Mouse (Mus musculus): ENCODE results near the gene Fam20b. TPM values are rescaled to one million over a fixed set of nuclear protein-coding genes. Genes with fewer than 3 reads are reported as not detected.

The Fam20b gene
- 28.2 and 34.3 TPM in 2 replicates for polyA plus RNA-seq (2014; fragmentation: Nextera tagmentation; extraction: Ambion mirVana)

DNA sequence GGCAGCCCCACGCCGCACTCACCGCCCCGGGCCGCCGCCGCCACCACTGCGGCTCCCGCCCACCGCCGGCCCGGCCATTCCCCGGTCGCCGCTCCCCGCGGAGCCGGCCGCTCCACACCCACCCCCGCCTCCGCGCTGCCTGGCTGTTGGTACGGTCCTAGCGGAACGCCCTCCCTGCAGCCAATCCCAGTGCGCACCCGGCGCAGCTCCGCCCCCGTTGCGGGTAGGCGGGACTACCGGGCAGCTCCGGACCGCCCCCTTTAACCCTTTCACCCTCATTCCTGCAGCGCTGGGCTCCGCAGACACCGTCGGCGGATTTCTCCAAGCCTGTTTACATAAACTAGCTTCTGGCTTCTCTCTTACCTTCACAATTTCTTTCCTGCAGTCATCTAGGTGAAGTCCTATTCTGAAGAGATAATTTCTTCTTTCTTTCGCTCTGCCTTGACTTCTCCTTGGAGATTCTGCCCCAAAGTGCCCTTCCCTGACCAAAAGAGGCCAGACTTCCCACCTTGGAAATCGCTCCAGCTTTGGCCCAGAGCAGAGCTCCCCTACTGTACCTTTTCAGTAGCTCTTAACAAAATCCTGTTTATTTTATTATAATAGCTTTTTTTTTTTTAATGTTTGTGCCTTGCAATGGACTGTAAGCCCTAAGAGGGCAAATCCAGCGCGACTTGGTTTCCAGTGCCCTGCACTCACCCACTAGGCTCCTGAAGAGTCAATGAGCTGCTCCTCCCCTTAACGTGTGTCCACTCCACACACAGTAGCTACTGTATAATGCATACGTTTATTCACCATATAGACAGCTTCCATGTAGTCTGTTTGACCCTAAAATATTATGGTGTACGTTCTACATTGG is at the start of gene Fam20b:
Fam20b (minus strand) TSS at position 137 of the 856 bp plus-strand sequence.
- Histone ChIP-seq H3K9ac (replicated peaks; ENCODE audit: low read length) (peak within 1 kb of the TSS; percentile 86), H3K27me3 (ENCODE audit: control insufficient read depth, insufficient read depth, low read length) (no peaks in the 10 kb centered on the region), H3K27ac (replicated peaks; ENCODE audit: low read depth, low read length) (peak within 1 kb of the TSS; percentile 94), H3K4me1 (ENCODE audit: control insufficient read depth, insufficient read depth, low read length) (peaks cover 5% of the 10 kb centered on the region; the same call in 1 of the 2 replicates), H3K4me3 (replicated peaks; ENCODE audit: low read depth, low read length) (peak within 1 kb of the TSS; percentile 88), H3K9me3 (ENCODE audit: control insufficient read depth, low read length) (no peaks in the 10 kb centered on the region), H3K4me2 (ENCODE audit: low read length) (peak within 1 kb of the TSS; percentile 70), H3K36me3 (ENCODE audit: control insufficient read depth, insufficient read depth, low read length) (no peaks in the 10 kb centered on the region)
- ATAC-seq (ENCODE audit: low FRiP score, low TSS enrichment), result peak; percentile 98
- WGBS, result under 1% methylated on average over 46 of the region's 47 CpGs
- peak; percentile 97 for DNase-seq

DNA sequence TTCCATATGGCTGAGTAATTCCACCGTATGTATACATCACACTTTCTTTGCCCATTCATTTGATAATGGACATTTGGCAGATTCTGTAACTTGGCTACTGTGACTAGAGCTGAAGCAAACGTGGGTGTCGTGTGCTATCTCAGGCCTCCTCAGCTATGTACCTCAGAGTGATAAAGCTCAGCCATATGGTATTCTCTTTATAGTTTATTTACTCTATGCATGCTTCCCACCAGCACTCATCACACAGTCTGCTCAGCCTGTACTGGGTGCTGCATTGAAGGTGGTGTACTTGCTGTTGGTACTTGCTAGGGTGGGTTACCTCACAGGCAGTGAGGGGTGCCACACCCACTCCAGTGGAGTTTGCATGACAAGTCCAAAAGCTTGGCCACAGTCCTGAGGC is 46.4 kb upstream of the Fam20b start:
- DNase-seq (no peak), ATAC-seq (ENCODE audit: low FRiP score, low TSS enrichment) (no peak)
- Histone ChIP-seq H3K36me3 (ENCODE audit: control insufficient read depth, insufficient read depth, low read length) (no peaks in the 10 kb centered on the region), H3K27me3 (ENCODE audit: control insufficient read depth, insufficient read depth, low read length) (no peaks in the 10 kb centered on the region), H3K9me3 (ENCODE audit: control insufficient read depth, low read length) (peaks cover 6% of the 10 kb centered on the region; the same call in 1 of the 2 replicates), H3K4me3 (replicated peaks; ENCODE audit: low read depth, low read length) (no peak overlapping the region), H3K27ac (replicated peaks; ENCODE audit: low read depth, low read length) (no peak overlapping the region), H3K4me2 (ENCODE audit: low read length) (no peak overlapping the region), H3K4me1 (ENCODE audit: control insufficient read depth, insufficient read depth, low read length) (no peaks in the 10 kb centered on the region), H3K9ac (replicated peaks; ENCODE audit: low read length) (no peak overlapping the region)
- 93% methylated on average over 3 of the region's 3 CpGs for WGBS

DNA sequence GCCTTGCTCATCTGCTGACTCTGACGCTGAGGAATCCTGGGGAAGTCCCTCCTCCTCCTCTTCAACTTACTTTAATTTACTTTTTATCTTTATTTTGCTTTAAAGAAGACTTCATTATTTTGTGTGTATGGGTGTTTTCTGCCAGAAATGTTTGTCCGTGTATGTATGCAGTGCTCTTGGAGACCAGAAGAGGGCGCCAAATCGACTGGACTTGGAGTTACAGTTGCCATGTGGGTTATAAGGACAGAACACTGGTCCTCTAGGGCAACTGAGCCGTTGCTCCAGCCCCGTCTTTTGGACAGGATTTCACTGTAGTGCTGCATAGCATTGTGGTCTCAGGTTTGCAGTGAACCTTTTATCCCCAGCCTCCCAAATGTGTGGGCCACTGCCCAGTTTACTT is 45.7 kb upstream of the Fam20b start:
- 73% methylated on average over 6 of the region's 6 CpGs for WGBS
- Histone ChIP-seq H3K27me3 (ENCODE audit: control insufficient read depth, insufficient read depth, low read length) (no peaks in the 10 kb centered on the region), H3K27ac (replicated peaks; ENCODE audit: low read depth, low read length) (no peak overlapping the region), H3K9me3 (ENCODE audit: control insufficient read depth, low read length) (peaks cover 6% of the 10 kb centered on the region; the same call in 1 of the 2 replicates), H3K36me3 (ENCODE audit: control insufficient read depth, insufficient read depth, low read length) (no peaks in the 10 kb centered on the region), H3K9ac (replicated peaks; ENCODE audit: low read length) (no peak overlapping the region), H3K4me2 (ENCODE audit: low read length) (no peak overlapping the region), H3K4me1 (ENCODE audit: control insufficient read depth, insufficient read depth, low read length) (no peaks in the 10 kb centered on the region), H3K4me3 (replicated peaks; ENCODE audit: low read depth, low read length) (no peak overlapping the region)
- ATAC-seq (ENCODE audit: low FRiP score, low TSS enrichment) (no peak), DNase-seq (no peak)

DNA sequence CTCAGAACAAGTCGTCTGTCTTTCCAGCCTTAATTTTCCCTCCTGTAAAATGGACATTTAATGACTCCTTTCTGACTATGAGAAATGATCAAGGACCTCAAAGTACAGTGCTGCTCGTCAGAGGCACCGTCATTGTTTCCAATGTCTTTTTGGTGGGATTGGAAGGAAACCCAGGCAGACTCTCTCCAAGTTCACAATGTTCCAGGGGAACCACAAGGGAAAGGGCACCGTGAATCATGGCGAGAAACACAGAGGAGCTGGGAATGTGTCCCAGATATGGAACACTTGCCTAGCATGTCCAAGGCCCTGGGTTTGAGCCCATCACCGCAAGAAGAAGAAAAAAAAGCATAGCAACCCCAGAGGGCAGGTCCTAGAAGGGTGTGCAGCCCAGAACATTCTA is 44.4 kb upstream of the Fam20b start:
- H3K9ac ChIP-seq (replicated peaks; ENCODE audit: low read length), result no peak overlapping the region
- ATAC-seq (ENCODE audit: low FRiP score, low TSS enrichment), result no peak
- H3K4me3 ChIP-seq (replicated peaks; ENCODE audit: low read depth, low read length), result no peak overlapping the region
- no peak overlapping the region for H3K27ac ChIP-seq (replicated peaks; ENCODE audit: low read depth, low read length)
- peaks cover 6% of the 10 kb centered on the region; the same call in 1 of the 2 replicates for H3K9me3 ChIP-seq (ENCODE audit: control insufficient read depth, low read length)
- H3K27me3 ChIP-seq (ENCODE audit: control insufficient read depth, insufficient read depth, low read length), result no peaks in the 10 kb centered on the region
- H3K4me1 ChIP-seq (ENCODE audit: control insufficient read depth, insufficient read depth, low read length), result peaks cover 5% of the 10 kb centered on the region; the same call in 1 of the 2 replicates
- H3K4me2 ChIP-seq (ENCODE audit: low read length), result no peak overlapping the region
- DNase-seq, result no peak
- no peaks in the 10 kb centered on the region for H3K36me3 ChIP-seq (ENCODE audit: control insufficient read depth, insufficient read depth, low read length)
- whole genome bisulfite sequencing, result 94% methylated on average over 6 of the region's 6 CpGs

DNA sequence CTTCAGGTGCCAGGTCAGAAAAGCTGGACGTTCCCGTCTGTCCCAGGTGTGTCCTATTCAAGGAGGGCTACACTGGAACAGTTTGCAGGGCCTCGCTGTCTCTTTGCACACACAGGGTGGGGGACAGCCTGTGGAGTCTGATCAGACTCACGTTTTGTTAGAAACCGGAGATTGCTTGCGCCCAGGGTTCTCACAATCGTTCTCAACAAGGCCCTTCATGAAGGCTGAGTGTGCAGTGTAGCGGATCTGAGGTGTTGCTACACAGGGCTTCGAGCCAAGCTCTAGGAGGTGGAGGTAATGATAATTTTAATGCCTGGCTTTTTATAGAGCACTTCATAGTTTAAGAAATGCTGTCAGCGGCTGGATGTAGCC is 42.5 kb upstream of the Fam20b start:
- Histone ChIP-seq H3K27ac (replicated peaks; ENCODE audit: low read depth, low read length) (no peak overlapping the region), H3K9me3 (ENCODE audit: control insufficient read depth, low read length) (peaks cover under 1% of the 10 kb centered on the region; the same call in 1 of the 2 replicates)
- 75% methylated on average over 10 of the region's 10 CpGs for WGBS

DNA sequence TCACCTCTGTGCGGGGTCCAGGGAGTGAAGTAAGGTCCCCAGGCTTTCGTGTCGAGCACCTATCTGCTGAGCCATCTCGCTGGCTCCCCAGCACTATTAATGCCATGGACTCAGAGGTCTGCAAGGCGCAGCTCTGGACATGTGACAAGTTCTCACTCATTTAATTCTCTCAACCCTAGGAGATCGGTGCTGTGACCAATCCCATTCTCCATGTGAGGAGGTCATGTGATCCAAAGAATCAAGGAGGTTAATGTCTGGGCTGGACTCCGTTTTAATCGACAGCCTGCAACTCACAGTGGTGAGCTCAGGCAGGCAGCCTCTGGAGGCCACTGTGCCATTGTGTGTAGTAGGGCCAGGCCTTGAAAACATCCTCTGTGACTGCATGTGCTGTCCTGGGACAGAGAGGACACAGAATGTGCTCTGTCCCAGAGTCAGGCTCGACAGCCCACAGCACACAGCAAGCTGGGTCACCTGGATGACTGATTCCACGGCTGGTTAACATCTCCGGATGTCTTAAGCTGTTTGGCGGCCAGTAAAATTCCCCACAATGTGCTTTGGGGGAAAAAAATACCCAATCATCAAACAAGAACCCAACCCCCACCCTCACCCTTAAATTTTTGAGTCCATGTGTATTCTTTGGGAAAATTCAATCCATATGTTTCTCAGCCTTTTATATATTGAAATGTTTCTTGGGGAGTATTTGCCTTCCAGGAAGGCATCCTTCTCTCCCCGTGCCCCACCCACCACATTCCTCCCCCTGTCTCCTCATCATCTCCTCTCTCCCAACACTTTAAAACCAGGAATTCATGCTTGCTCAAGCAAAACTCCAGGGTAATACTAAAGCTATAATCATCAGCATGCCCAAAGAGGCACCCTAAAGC is 41.9 kb upstream of the Fam20b start:
- no peak overlapping the region for H3K4me2 ChIP-seq (ENCODE audit: low read length)
- WGBS, result 53% methylated on average over 13 of the region's 13 CpGs
- DNase-seq, result no peak
- H3K9me3 ChIP-seq (ENCODE audit: control insufficient read depth, low read length), result no peaks in the 10 kb centered on the region
- H3K4me1 ChIP-seq (ENCODE audit: control insufficient read depth, insufficient read depth, low read length), result peaks cover 6% of the 10 kb centered on the region; the same call in 1 of the 2 replicates
- H3K4me3 ChIP-seq (replicated peaks; ENCODE audit: low read depth, low read length), result no peak overlapping the region
- H3K36me3 ChIP-seq (ENCODE audit: control insufficient read depth, insufficient read depth, low read length), result no peaks in the 10 kb centered on the region
- no peak; the same call in 1 of the 2 replicates for ATAC-seq (ENCODE audit: low FRiP score, low TSS enrichment)
- no peak overlapping the region for H3K27ac ChIP-seq (replicated peaks; ENCODE audit: low read depth, low read length)
- no peak overlapping the region for H3K9ac ChIP-seq (replicated peaks; ENCODE audit: low read length)
- no peaks in the 10 kb centered on the region for H3K27me3 ChIP-seq (ENCODE audit: control insufficient read depth, insufficient read depth, low read length)

More for the DNA sequence above, 42.5 kb upstream of the Fam20b start:
- H3K4me3 ChIP-seq (replicated peaks; ENCODE audit: low read depth, low read length), result no peak overlapping the region
- H3K4me1 ChIP-seq (ENCODE audit: control insufficient read depth, insufficient read depth, low read length), result peaks cover 6% of the 10 kb centered on the region; the same call in 1 of the 2 replicates
- DNase-seq (no peak), ATAC-seq (ENCODE audit: low FRiP score, low TSS enrichment) (no peak)
- no peaks in the 10 kb centered on the region for H3K27me3 ChIP-seq (ENCODE audit: control insufficient read depth, insufficient read depth, low read length)
- no peaks in the 10 kb centered on the region for H3K36me3 ChIP-seq (ENCODE audit: control insufficient read depth, insufficient read depth, low read length)
- no peak overlapping the region for H3K4me2 ChIP-seq (ENCODE audit: low read length)
- H3K9ac ChIP-seq (replicated peaks; ENCODE audit: low read length), result no peak overlapping the region

DNA sequence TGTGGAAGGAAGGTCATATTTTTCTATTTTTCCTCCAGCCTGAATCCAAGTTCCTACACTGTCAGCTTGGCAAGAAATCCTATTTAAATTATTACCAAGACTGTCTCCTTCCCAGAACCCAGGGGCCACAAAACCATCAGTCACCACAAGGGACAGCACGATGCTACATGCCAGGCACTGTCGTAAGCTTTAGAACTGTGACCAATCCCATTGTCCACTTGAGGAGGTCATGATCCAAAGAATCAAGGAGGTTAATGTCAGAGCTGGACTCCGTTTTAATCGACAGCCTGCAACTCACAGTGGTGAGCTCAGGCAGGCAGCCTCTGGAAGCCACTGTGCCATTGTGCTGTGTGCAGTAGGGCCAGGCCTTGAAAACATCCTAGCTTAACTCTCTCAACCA is 39.4 kb upstream of the Fam20b start:
- no peak for DNase-seq
- H3K9ac ChIP-seq (replicated peaks; ENCODE audit: low read length), result no peak overlapping the region
- 7% methylated on average over 4 of the region's 4 CpGs for whole genome bisulfite sequencing
- H3K4me2 ChIP-seq (ENCODE audit: low read length), result no peak overlapping the region
- H3K36me3 ChIP-seq (ENCODE audit: control insufficient read depth, insufficient read depth, low read length), result no peaks in the 10 kb centered on the region
- no peak for ATAC-seq (ENCODE audit: low FRiP score, low TSS enrichment)
- H3K9me3 ChIP-seq (ENCODE audit: control insufficient read depth, low read length), result no peaks in the 10 kb centered on the region
- H3K27me3 ChIP-seq (ENCODE audit: control insufficient read depth, insufficient read depth, low read length), result no peaks in the 10 kb centered on the region
- no peak overlapping the region for H3K27ac ChIP-seq (replicated peaks; ENCODE audit: low read depth, low read length)
- H3K4me3 ChIP-seq (replicated peaks; ENCODE audit: low read depth, low read length), result no peak overlapping the region
- H3K4me1 ChIP-seq (ENCODE audit: control insufficient read depth, insufficient read depth, low read length), result peaks cover 22% of the 10 kb centered on the region

DNA sequence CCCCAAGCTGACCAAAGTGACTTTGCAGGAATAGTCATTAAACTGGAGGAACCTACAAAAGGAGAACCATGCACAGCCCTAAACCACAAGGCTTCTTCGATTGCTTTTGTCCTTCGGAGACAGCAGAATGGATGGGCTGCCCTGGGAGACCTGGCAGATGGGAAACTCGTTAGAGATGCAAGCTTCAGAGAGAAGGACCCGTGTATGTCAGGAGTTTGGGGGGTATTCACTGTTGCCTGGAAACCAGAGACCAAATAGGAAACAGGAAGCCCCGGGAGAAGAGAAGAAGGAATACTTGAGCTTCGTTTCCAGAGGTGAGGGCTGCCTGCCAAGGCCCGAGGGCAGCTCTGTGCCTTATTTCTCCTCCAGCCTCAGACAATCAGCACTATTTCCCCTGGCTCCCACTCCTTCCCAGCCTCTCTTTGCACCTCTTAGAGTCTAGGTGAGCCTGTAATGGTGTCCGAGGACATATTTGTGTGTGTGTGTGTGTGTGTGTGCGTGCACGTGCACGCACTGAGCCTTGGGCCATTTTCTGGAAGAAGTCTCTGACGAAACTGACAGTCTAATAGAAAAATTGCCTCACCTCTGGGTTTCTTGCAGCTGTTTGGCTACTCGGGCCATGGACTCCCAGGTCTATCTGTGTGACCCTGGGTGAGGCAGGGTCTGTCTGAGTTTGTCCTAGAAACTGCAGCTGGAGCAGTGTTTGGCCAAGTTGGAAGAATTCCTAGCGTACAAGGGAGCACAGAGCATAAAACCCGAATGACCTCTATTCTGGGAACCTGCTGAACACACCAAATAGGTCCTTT is 35.9 kb upstream of the Fam20b start:
- no peak overlapping the region for H3K9ac ChIP-seq (replicated peaks; ENCODE audit: low read length)
- peak; percentile 77 for DNase-seq
- H3K9me3 ChIP-seq (ENCODE audit: control insufficient read depth, low read length), result no peaks in the 10 kb centered on the region
- H3K27ac ChIP-seq (replicated peaks; ENCODE audit: low read depth, low read length), result peak overlapping the region; percentile 66
- H3K4me1 ChIP-seq (ENCODE audit: control insufficient read depth, insufficient read depth, low read length), result peaks cover 29% of the 10 kb centered on the region
- peak overlapping the region; percentile 19; the same call in 1 of the 2 replicates for H3K4me2 ChIP-seq (ENCODE audit: low read length)
- 40% methylated on average over 15 of the region's 15 CpGs for WGBS
- H3K27me3 ChIP-seq (ENCODE audit: control insufficient read depth, insufficient read depth, low read length), result no peaks in the 10 kb centered on the region
- ATAC-seq (ENCODE audit: low FRiP score, low TSS enrichment), result peak; percentile 76
- H3K4me3 ChIP-seq (replicated peaks; ENCODE audit: low read depth, low read length), result no peak overlapping the region
- no peaks in the 10 kb centered on the region for H3K36me3 ChIP-seq (ENCODE audit: control insufficient read depth, insufficient read depth, low read length)

All from midbrain, embryonic 14.5 days (tissue).